ENCODE assay signal across 8 mouse cellular contexts in genomic region chr9:106159784-106160301, GRCm38 (mm10). TPM values are rescaled to one million over a fixed set of nuclear protein-coding genes. Genes with fewer than 3 reads are reported as not detected.
DNase-seq lines count a peak whose midpoint lies in the region; ATAC-seq lines count a peak whose summit lies in the region.

No protein-coding gene starts in this region.

- no peaks in the 10 kb centered on the region for H3K4me1 ChIP-seq in embryonic facial prominence, embryonic 12.5 days
- peaks cover 9% of the 10 kb centered on the region; the same call in 1 of the 2 replicates for H3K4me1 ChIP-seq in limb, embryonic 10.5 days
- H3K4me1 ChIP-seq in midbrain, embryonic 12.5 days, result peaks cover 26% of the 10 kb centered on the region

- peak overlapping the region; percentile 56 for H3K4me2 ChIP-seq in embryonic facial prominence, embryonic 12.5 days (replicated peaks)
- peak overlapping the region; percentile 64 for H3K4me2 ChIP-seq in midbrain, embryonic 12.5 days (replicated peaks)

- H3K36me3 ChIP-seq in embryonic facial prominence, embryonic 12.5 days, result no peaks in the 10 kb centered on the region
- no peaks in the 10 kb centered on the region for H3K36me3 ChIP-seq in limb, embryonic 10.5 days
- H3K36me3 ChIP-seq in midbrain, embryonic 12.5 days, result no peaks in the 10 kb centered on the region

- peak overlapping the region; percentile 52 for H3K9ac ChIP-seq in embryonic facial prominence, embryonic 12.5 days
- peak overlapping the region; percentile 59 for H3K9ac ChIP-seq in midbrain, embryonic 12.5 days (replicated peaks)

- WGBS in embryonic facial prominence, embryonic 12.5 days, result 2% methylated on average over 24 of the region's 24 CpGs
- WGBS in limb, embryonic 10.5 days, result 2% methylated on average over 24 of the region's 24 CpGs
- WGBS in midbrain, embryonic 12.5 days, result under 1% methylated on average over 24 of the region's 24 CpGs

- H3K27ac ChIP-seq in embryonic facial prominence, embryonic 12.5 days, result peak overlapping the region; percentile 87
- H3K27ac ChIP-seq in limb, embryonic 10.5 days, result peak overlapping the region; percentile 93
- peak overlapping the region; percentile 97 for H3K27ac ChIP-seq in midbrain, embryonic 12.5 days (replicated peaks)

- H3K9me3 ChIP-seq in embryonic facial prominence, embryonic 12.5 days, result no peaks in the 10 kb centered on the region
- H3K9me3 ChIP-seq in limb, embryonic 10.5 days (replicated peaks), result no peaks in the 10 kb centered on the region
- no peaks in the 10 kb centered on the region for H3K9me3 ChIP-seq in midbrain, embryonic 12.5 days

- DNase-seq in 3134 (ENCODE audit: extremely low read depth, insufficient read length, low spot score), result peak; percentile 88
- DNase-seq in adrenal gland, postnatal 36 days, result peak; percentile 97
- peak; percentile 96 to 99 for DNase-seq in heart, adult 18-20 months
- DNase-seq in kidney, adult 18-20 months, result peak; percentile 99
- peak; percentile 92 for DNase-seq in limb, embryonic 10.5 days (ENCODE audit: low spot score)
- DNase-seq in skeletal muscle tissue, adult 2 months (ENCODE audit: low read depth, low spot score), result peak; percentile 97

- peak overlapping the region; percentile 50 for H3K4me3 ChIP-seq in embryonic facial prominence, embryonic 12.5 days
- H3K4me3 ChIP-seq in limb, embryonic 10.5 days, result peak overlapping the region; percentile 59
- H3K4me3 ChIP-seq in midbrain, embryonic 12.5 days, result peak overlapping the region; percentile 53

- H3K27me3 ChIP-seq in embryonic facial prominence, embryonic 12.5 days, result no peaks in the 10 kb centered on the region
- H3K27me3 ChIP-seq in limb, embryonic 10.5 days (ENCODE audit: low read depth, poor library complexity, severe bottlenecking), result 0 out of 2 replicates have a peak, but pooled peaks cover 5% of the 10 kb centered on the region
- H3K27me3 ChIP-seq in midbrain, embryonic 12.5 days, result no peaks in the 10 kb centered on the region

- 0 out of 2 replicates have a peak, but pooled peaks have one; percentile 19 for ATAC-seq in embryonic facial prominence, embryonic 12.5 days (ENCODE audit: insufficient number of reproducible peaks, insufficient read depth, low FRiP score, low TSS enrichment)
- ATAC-seq in midbrain, embryonic 12.5 days (ENCODE audit: low FRiP score, low read depth), result peak; percentile 71

RNA-seq across cellular contexts. Expression of gene Glyctk, which starts 1.9 kb away (rescaled TPM):
- total RNA-seq in adrenal gland, postnatal 36 days (2021), result 1 to 10 TPM; 2.3 to 2.4 TPM
- 3.0 and 4.1 TPM in 2 replicates for polyA plus RNA-seq in embryonic facial prominence, embryonic 12.5 days (2016; fragmentation: Nextera tagmentation; extraction: Ambion mirVana)
- total RNA-seq in heart, adult 18-20 months (2021), result 1 to 10 TPM; 2.5 to 2.9 TPM
- 0.83 and 1.9 TPM in 2 replicates for polyA plus RNA-seq in limb, embryonic 10.5 days (2016; fragmentation: Nextera tagmentation; extraction: Ambion mirVana)
- 10.8 and 11.0 TPM in 2 replicates for polyA plus RNA-seq in midbrain, embryonic 12.5 days (2016; fragmentation: Nextera tagmentation; extraction: Ambion mirVana)

RNA-seq across cellular contexts. Expression of gene Wdr82, which starts 10.9 kb away (rescaled TPM):
- total RNA-seq in adrenal gland, postnatal 36 days (2021), result 10 to 100 TPM; 74.4 to 81.3 TPM
- polyA plus RNA-seq in embryonic facial prominence, embryonic 12.5 days (2016; fragmentation: Nextera tagmentation; extraction: Ambion mirVana), result 30.8 and 32.6 TPM in 2 replicates
- total RNA-seq in heart, adult 18-20 months (2021), result 10 to 100 TPM; 38.2 to 39.5 TPM
- 26.2 and 28.8 TPM in 2 replicates for polyA plus RNA-seq in limb, embryonic 10.5 days (2016; fragmentation: Nextera tagmentation; extraction: Ambion mirVana)
- polyA plus RNA-seq in midbrain, embryonic 12.5 days (2016; fragmentation: Nextera tagmentation; extraction: Ambion mirVana), result 35.6 and 36.3 TPM in 2 replicates

RNA-seq across cellular contexts. Expression of gene Ppm1m, which starts 39.7 kb away (rescaled TPM):
- 100 to 1,000 TPM in 1 of 2 experiments, 10 to 100 TPM in 1; 90.8 to 117 TPM for total RNA-seq in adrenal gland, postnatal 36 days (2021)
- 55.2 and 57.2 TPM in 2 replicates for polyA plus RNA-seq in embryonic facial prominence, embryonic 12.5 days (2016; fragmentation: Nextera tagmentation; extraction: Ambion mirVana)
- total RNA-seq in heart, adult 18-20 months (2021), result 10 to 100 TPM; 11.8 to 15.0 TPM
- polyA plus RNA-seq in limb, embryonic 10.5 days (2016; fragmentation: Nextera tagmentation; extraction: Ambion mirVana), result 53.1 and 57.5 TPM in 2 replicates
- polyA plus RNA-seq in midbrain, embryonic 12.5 days (2016; fragmentation: Nextera tagmentation; extraction: Ambion mirVana), result 31.9 and 39.1 TPM in 2 replicates

RNA-seq across cellular contexts. Expression of gene Twf2, which starts 43.1 kb away (rescaled TPM):
- total RNA-seq in adrenal gland, postnatal 36 days (2021), result 100 to 1,000 TPM in 1 of 2 experiments, 10 to 100 TPM in 1; 64.8 to 117 TPM
- polyA plus RNA-seq in embryonic facial prominence, embryonic 12.5 days (2016; fragmentation: Nextera tagmentation; extraction: Ambion mirVana), result 66.7 and 70.6 TPM in 2 replicates
- 100 to 1,000 TPM; 229 to 242 TPM for total RNA-seq in heart, adult 18-20 months (2021)
- polyA plus RNA-seq in limb, embryonic 10.5 days (2016; fragmentation: Nextera tagmentation; extraction: Ambion mirVana), result 75.1 and 76.6 TPM in 2 replicates
- 53.1 and 58.0 TPM in 2 replicates for polyA plus RNA-seq in midbrain, embryonic 12.5 days (2016; fragmentation: Nextera tagmentation; extraction: Ambion mirVana)

Comparison
In these comparisons a context has a peak if more than half of its experiments do, and no peak if none do; other contexts are left out.
1. Peak in every context shown above with its lines: DNase-seq, ATAC-seq, H3K4me3 ChIP-seq and H3K27ac ChIP-seq.